Mouse (Mus musculus) T-helper 1 cell (primary cell): ENCODE results near the gene Top3a.

Source experiments
- in situ Hi-C: fragments of 300-600 bp; cut with MboI, MseI; formaldehyde crosslinking; loops from one replicate; pipeline ENCODE4 v1.15.1; 2025; ENCODE audit warnings: high pct_unique_total_duplicates

Top3a gene

GRCm38 (mm10) chr11:60775578-60775977, 1.6 kb downstream of the Top3a start:
- in situ Hi-C loops: loop anchor here (5.0 kb wide), 1 partner anchor 78 kb away; the partner anchor contains the start of gene Llgl1

GRCm38 (mm10) chr11:60774841-60775240, 2.3 kb downstream of the Top3a start:
- in situ Hi-C loops: loop anchor here (5.0 kb wide), 1 partner anchor 78 kb away; the partner anchor contains the start of gene Llgl1

- in situ Hi-C loops: no loop called here
Observed at GRCm38 (mm10) chr11:60774158-60774689, 2.9 kb downstream of the Top3a start.

GRCm38 (mm10) chr11:60772161-60772560, 5.0 kb downstream of the Top3a start:
- in situ Hi-C loops: no loop called here

GRCm38 (mm10) chr11:60770776-60771175, 6.4 kb downstream of the Top3a start:
- in situ Hi-C loops: no loop called here

- in situ Hi-C loops: loop anchor here (10.0 kb wide), 1 partner anchor 1845 kb away; no protein-coding TSS in a partner anchor
Observed at GRCm38 (mm10) chr11:60769322-60769721, 7.8 kb downstream of the Top3a start.

- in situ Hi-C loops: loop anchor here (10.0 kb wide), 1 partner anchor 1842 kb away; no protein-coding TSS in a partner anchor
Observed at GRCm38 (mm10) chr11:60766969-60767368, 10.2 kb downstream of the Top3a start.

GRCm38 (mm10) chr11:60761681-60762080, 15.5 kb downstream of the Top3a start:
- in situ Hi-C loops: loop anchor here (10.0 kb wide), 1 partner anchor 1837 kb away; no protein-coding TSS in a partner anchor

GRCm38 (mm10) chr11:60755570-60755969, 21.6 kb downstream of the Top3a start:
- in situ Hi-C loops: no loop called here

- in situ Hi-C loops: no loop called here
Observed at GRCm38 (mm10) chr11:60740321-60740720, 36.8 kb downstream of the Top3a start.

GRCm38 (mm10) chr11:60737450-60737849, 39.7 kb downstream of the Top3a start:
- in situ Hi-C loops: no loop called here

- in situ Hi-C loops: no loop called here
Observed at GRCm38 (mm10) chr11:60736491-60736890, 40.7 kb downstream of the Top3a start.

GRCm38 (mm10) chr11:60735191-60735590, 42.0 kb downstream of the Top3a start:
- in situ Hi-C loops: no loop called here

- in situ Hi-C loops: no loop called here
Observed at GRCm38 (mm10) chr11:60734206-60734605, 43.0 kb downstream of the Top3a start.

GRCm38 (mm10) chr11:60731251-60731650, 45.9 kb downstream of the Top3a start:
- in situ Hi-C loops: no loop called here

- in situ Hi-C loops: no loop called here
Observed at GRCm38 (mm10) chr11:60730169-60730568, 47.0 kb downstream of the Top3a start.

GRCm38 (mm10) chr11:60729217-60729641, 47.9 kb downstream of the Top3a start:
- in situ Hi-C loops: no loop called here

- in situ Hi-C loops: no loop called here
Observed at GRCm38 (mm10) chr11:60728260-60728761, 48.9 kb downstream of the Top3a start, which contains the start of gene Mief2. Gene Mief2 (plus strand): TSS chr11:60728398.

GRCm38 (mm10) chr11:60727392-60728140, 49.6 kb downstream of the Top3a start:
- in situ Hi-C loops: no loop called here

- in situ Hi-C loops: no loop called here
Observed at GRCm38 (mm10) chr11:60726601-60727391, 50.4 kb downstream of the Top3a start, which contains the start of gene Flii. Gene Flii (minus strand): TSS chr11:60727263.

- in situ Hi-C loops: no loop called here
Observed at GRCm38 (mm10) chr11:60719263-60719662, 57.9 kb downstream of the Top3a start.

GRCm38 (mm10) chr11:60715833-60716232, 61.3 kb downstream of the Top3a start:
- in situ Hi-C loops: no loop called here
